Mouse (Mus musculus) urinary bladder, postnatal 36 days (tissue): Measurements from ENCODE around the gene Erc2.

Experiments
- DNase-seq, 2 experiments: peaks; one replicate each; pipeline ENCODE4 v3.0.0; 2022; ENCODE audit warnings: low spot score in 2 of 2, mixed read lengths in 1 of 2

Erc2 gene

GRCm38 (mm10) chr14:27778503-27778902 lies 156.3 kb downstream of the Erc2 start:
- DNase-seq, result no peak

DNA sequence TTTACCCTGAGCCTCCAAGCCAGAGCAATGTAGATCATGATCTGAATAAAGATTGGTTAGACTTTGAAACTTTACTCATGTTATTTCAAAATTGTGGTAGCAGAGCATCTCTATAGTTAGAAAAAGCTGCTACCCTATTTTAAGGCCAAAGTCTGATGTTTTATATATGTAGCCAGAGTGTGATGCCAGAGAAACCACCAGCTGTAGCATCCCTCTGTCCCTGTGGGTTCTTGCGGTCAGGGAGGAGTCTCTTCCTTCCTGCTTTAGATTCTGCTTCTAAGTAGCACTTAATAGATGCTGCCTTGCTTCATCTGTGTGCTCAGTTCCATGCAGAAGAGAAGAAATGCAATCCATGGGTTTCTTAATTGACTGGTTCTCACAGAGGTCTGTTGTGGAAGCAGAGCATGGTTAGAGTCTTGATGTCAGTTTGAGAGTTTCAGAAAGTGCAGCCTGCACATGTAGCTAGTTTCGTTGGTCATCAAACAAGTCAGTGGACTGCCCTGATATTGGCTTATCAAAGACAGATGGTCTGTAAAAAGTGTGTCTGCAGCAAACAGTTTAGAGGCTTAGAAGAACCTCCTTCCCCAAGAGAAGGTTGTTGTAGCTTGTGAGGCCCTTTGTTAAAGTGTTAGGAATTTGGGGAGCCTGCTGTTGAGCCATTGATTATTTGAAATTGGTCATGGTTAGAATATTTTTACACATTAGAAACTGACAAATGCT lies 156.9 kb downstream of the Erc2 start:
- DNase-seq, result no peak

GRCm38 (mm10) chr14:27781221-27781620 lies 159.0 kb downstream of the Erc2 start:
- no peak for DNase-seq

DNA sequence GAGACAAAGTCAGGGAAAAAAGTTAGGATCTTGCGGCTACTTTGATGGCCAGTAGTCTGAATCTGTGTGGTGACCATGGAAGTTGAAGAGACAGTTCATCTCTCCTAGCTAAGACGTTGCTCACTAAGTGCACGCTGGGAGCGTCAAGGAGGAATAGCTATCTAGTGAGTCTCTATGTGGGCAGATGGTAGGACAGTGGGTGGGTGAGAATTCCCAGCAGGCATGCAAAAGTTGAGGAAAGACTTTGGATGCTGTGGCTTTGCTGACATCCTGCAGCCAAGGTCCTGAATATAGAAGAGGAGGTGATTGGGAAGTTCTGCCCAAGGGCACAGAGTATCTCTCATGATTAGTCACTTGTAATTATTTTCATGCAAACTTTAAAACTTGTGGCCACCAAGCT lies 162.6 kb downstream of the Erc2 start:
- no peak for DNase-seq

DNA sequence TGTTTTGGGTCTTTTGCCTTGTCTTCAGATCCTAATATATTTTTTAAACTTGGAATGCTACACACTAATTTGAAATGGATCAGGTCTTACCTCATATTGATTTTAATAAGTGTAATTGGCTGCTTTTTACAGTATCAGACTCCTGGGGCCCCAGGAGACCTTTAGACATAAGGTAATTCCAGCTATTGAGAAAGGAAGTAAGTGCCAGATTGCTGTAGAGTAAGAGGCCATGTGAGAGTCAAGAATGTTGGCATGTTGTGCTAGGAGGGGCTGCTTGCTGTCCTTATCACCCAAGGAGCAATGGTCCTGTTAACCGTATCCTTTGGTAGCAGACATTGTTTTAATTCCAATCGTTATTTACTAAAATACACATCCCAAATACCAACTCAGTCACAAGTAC lies 163.3 kb downstream of the Erc2 start:
- no peak for DNase-seq

GRCm38 (mm10) chr14:27789066-27789898 lies 167.1 kb downstream of the Erc2 start:
- DNase-seq, result no peak

DNA sequence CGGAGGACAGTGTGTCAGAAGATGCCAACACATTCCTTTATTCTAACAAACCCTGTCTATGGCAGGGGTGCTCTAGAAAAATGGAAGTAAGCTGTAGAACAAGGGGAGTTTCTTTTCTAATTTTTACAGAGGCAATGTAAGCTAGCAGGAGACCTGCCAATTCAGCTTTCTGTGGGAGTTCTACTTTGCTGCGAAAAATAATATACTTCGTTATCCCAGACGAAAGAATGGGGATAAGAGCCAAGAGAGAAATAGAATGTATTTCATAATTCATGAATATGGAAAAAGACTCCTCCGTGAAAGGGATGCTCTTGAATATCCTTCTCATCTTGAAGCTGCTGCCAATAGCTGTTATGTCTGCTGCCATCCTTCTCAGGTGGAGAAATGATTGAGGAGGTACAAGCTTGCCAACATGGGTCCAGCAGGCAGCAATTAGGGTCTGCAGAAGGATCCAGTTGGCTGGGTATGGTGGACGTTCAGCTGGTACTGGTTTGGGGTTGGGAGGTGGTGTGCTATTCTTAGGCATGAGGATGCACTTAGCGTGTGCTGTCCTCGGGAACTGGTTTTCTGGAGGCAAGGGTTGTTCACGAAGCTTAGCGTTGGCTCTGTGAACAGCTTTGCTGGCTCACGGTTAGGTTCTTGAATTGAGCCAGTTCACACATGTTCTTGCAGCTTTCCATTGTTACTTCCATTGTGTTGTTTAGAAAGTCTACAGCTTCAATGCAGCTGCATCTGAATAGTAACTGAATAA lies 176.1 kb downstream of the Erc2 start:
- DNase-seq, result no peak

DNA sequence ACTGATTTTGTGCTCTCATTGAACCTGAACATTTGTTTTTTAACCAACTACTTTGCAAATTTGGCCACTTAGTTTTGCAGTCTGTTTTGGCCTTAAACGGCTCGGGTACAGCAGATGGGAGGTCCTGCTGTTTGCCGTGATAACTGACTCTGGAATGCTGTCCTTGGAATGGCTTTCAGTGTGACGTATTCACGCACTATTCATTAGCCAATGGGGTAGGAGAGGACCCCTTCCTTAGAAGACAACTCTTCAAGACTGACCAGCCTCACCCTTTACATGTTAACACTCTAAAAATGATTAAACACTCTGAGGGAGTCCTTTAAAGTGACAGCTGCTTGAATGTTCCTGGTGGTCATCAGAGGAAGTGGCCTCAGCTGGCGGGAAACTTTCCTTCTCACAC lies 178.5 kb downstream of the Erc2 start:
- DNase-seq, result no peak

DNA sequence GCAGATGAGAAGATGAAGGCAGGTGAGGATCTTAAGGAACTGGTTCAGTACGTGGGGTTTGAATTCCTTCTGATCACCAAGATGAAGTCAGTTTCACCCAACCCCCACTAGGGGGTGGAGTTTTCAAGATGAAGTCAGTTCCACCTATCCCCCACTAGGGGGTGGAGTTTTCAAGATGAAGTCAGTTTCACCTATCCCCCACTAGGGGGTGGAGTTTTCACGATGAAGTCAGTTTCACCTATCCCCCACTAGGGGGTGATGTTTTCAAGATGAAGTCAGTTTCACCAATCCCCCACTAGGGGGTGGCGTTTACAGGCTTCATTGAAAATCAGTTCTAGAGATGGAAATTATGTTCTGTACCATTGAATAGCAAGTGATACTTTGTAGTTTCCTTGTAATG lies 181.7 kb downstream of the Erc2 start:
- no peak for DNase-seq

DNA sequence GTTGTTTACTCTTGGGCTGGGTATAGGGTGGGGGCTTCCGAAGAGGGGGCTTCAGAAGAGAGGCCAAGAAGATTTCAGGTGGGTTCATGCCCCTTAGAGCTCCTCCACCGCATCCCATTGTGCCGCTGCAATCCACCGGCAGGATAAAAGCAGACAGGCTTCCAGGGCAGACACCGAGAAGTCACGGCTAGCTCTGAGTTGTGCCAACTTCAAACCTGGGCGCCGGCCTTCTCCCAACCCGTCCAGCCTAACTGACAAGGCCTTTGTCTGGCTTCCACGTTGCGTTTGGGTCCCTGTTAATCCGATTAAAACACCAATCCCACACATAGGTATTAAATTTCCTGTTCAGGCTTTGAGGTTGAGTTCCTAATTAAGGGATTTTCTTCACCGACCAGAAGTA lies 182.8 kb downstream of the Erc2 start:
- DNase-seq, result no peak

- DNase-seq, result peak; percentile 40 to 50
Measured at GRCm38 (mm10) chr14:27808080-27808479, 185.9 kb downstream of the Erc2 start.

GRCm38 (mm10) chr14:27808523-27809114 lies 186.4 kb downstream of the Erc2 start:
- DNase-seq, result no peak

- no peak for DNase-seq
Measured at GRCm38 (mm10) chr14:27810790-27811189, 188.6 kb downstream of the Erc2 start.

GRCm38 (mm10) chr14:27811649-27812048 lies 189.4 kb downstream of the Erc2 start:
- peak; percentile 12 to 16 for DNase-seq

GRCm38 (mm10) chr14:27815739-27816138 lies 193.5 kb downstream of the Erc2 start:
- no peak for DNase-seq

GRCm38 (mm10) chr14:27818986-27819385 lies 196.8 kb downstream of the Erc2 start:
- DNase-seq, result no peak

DNA sequence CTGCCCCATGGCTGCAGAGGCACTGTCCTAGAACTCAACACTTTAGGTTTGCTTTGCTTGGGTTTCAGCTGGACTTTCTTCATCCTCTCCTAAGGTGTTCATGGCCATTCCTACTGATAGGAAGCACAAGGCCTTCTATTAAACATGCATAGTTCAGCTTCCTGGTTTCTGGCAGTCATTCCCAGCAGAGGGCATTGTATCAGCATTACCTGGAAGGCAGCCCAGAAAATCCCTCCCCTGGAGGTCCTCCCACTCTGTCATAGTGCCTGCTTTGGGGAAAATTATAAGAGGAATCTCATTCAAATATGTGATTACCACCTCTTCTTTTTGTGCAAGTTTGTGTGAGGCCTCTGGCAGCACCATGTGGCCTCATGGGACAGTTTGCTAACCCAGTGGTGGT lies 199.6 kb downstream of the Erc2 start:
- DNase-seq, result no peak

DNA sequence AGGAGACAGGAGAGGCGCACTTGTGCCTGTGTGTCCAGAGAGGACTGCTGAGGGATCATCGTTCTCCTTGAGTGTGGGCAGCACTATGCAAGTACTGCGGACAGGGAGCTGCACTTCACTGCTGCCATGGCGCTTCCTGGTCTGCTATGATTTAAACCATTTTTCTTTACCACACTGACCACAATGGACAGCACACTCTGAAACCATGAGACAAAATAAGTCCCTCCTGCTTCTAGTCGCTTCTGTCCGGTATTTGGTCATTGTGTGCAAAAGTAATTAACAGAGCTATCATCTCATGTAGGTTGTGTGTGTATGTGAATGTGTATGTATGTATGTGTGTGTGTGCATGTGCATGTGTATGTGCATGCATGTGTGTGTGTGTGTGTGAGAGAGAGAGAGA lies 200.3 kb downstream of the Erc2 start:
- no peak for DNase-seq

- DNase-seq, result peak; percentile 23 to 33
Measured at GRCm38 (mm10) chr14:27823048-27823447, 200.8 kb downstream of the Erc2 start.

GRCm38 (mm10) chr14:27823897-27824296 lies 201.7 kb downstream of the Erc2 start:
- no peak for DNase-seq

DNA sequence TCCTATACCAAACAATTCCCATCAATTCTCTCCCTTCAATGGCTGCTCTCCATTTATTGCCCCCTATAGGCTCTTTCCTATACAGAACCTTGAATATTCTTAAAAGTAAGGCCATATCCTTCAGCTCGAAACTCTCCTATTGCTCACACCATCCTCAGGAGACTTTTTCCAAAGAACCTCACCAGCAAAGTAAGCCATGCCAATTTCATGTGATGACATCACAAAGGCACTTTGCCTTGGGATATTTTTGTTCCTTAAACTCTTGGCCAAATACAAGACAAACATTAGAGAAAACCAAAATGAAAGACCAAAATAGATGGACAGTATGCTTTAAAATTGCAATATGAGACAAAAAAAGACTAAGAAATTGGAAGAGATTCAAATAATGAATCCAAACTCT lies 204.6 kb downstream of the Erc2 start:
- no peak for DNase-seq

- no peak for DNase-seq
Measured at GRCm38 (mm10) chr14:27828089-27828488, 205.9 kb downstream of the Erc2 start.
